Mouse (Mus musculus) MEL (cell line): ENCODE results near the gene Gm21904. TPM values are rescaled to one million over a fixed set of nuclear protein-coding genes. Genes with fewer than 3 reads are reported as not detected.
"Not testable (repeated sequence)": the region's sequence is repeated elsewhere in the genome, so short reads cannot be mapped to it uniquely, and the experiment has no call there.

Source experiments
- DNase-seq: peaks from one replicate; pipeline ENCODE4 v3.0.0; 2011; ENCODE audit warnings: low read depth, low spot score
- H3K27ac ChIP-seq: 2 replicates; pipeline ENCODE4 v1.5.1; 2012; ENCODE audit warnings: low read depth, mild to moderate bottlenecking, control low read depth, low read length, moderate library complexity; ENCODE audit not compliant: control insufficient read depth
- H3K27me3 ChIP-seq, 2 experiments: fragments of 150-350 bp in 1 of 2; sonication (generic) in 1 of 2; 2 replicates each; pipeline ENCODE4 v1.6.1; 2012; ENCODE audit warnings: low read length in 2 of 2, mild to moderate bottlenecking in 2 of 2, improper control_type of control experiment in 1 of 2, moderate library complexity in 1 of 2; ENCODE audit not compliant: insufficient read depth in 2 of 2, control insufficient read depth in 1 of 2
- H3K36me3 ChIP-seq, 2 experiments: 2 replicates each; pipeline ENCODE4 v1.6.1; 2012 to 2014; ENCODE audit warnings: low read length in 2 of 2, improper control_type of control experiment in 1 of 2, inconsistent platforms in 1 of 2, mild to moderate bottlenecking in 1 of 2; ENCODE audit not compliant: insufficient read depth in 2 of 2, control insufficient read depth in 1 of 2
- H3K4me1 ChIP-seq, 2 experiments: fragments of 150-350 bp in 1 of 2; sonication (generic) in 1 of 2; 2 replicates each; pipeline ENCODE4 v1.6.1; 2012; ENCODE audit warnings: low read length in 2 of 2, improper control_type of control experiment in 1 of 2, mild to moderate bottlenecking in 1 of 2; ENCODE audit not compliant: insufficient read depth in 2 of 2, control insufficient read depth in 1 of 2
- H3K4me3 ChIP-seq, 2 experiments: fragments of 150-350 bp in 1 of 2; sonication (generic) in 1 of 2; 2 replicates each; pipeline ENCODE4 v1.5.1; 2012; ENCODE audit warnings: low read depth in 2 of 2, low read length in 2 of 2, mild to moderate bottlenecking in 2 of 2, moderate library complexity in 2 of 2, control low read depth in 1 of 2, improper control_type of control experiment in 1 of 2; ENCODE audit not compliant: control insufficient read depth in 1 of 2, insufficient read depth in 1 of 2
- H3K79me2 ChIP-seq: 2 replicates; pipeline ENCODE4 v1.6.1; 2012; ENCODE audit warnings: mild to moderate bottlenecking, low read length, moderate library complexity; ENCODE audit not compliant: control insufficient read depth, poor library complexity, insufficient read depth
- H3K9ac ChIP-seq: 2 replicates; pipeline ENCODE4 v1.6.1; 2012; ENCODE audit warnings: low read depth, mild to moderate bottlenecking, control low read depth, low read length, moderate library complexity; ENCODE audit not compliant: control insufficient read depth, poor library complexity, severe bottlenecking
- H3K9me3 ChIP-seq: fragments of 150-350 bp; sonication (generic); replicated peaks from 2 replicates; pipeline ENCODE4 v1.6.1; 2012; ENCODE audit warnings: mild to moderate bottlenecking, low read length, improper control_type of control experiment, moderate library complexity; ENCODE audit not compliant: insufficient read depth
- polyA plus RNA-seq, 2 experiments: library from polyadenylated mRNA; stranded (reverse) in 1 of 2; unstranded in 1 of 2; fragments of >175 nt in 1 of 2; fragments of >200 nt in 1 of 2; gene quantifications; 2 replicates each; pipeline versions ENCODE4 v1.2.1 to v1.2.4; 2012; ENCODE audit warnings: low replicate concordance in 2 of 2, low read depth in 1 of 2; ENCODE audit not compliant: insufficient read length in 2 of 2, insufficient read depth in 1 of 2, missing spikeins in 1 of 2
- total RNA-seq: library from RNA; depleted of rRNA; stranded (reverse); fragments of 300-350 nt; gene quantifications from 2 replicates; pipeline ENCODE4 v1.2.3, GENCODE M21; 2012; rRNA removed

Gene Gm21904
- not detected in 2 replicates for total RNA-seq
- not detected for polyA plus RNA-seq

GRCm38 (mm10) chrY:17846166-17846565 lies at the start of gene Gm21904:
Gene Gm21904 (minus strand): TSS chrY:17846266.
- DNase-seq: not testable (repeated sequence)

GRCm38 (mm10) chrY:17874441-17874840 lies 28.4 kb upstream of the Gm21904 start, which contains the start of the genes Gm20772 and Gm20831:
Gene Gm20772 (plus strand): TSS chrY:17874741.
Gene Gm20831 (plus strand): TSS chrY:17874741.
- H3K27me3 ChIP-seq, H3K27ac ChIP-seq, H3K4me1 ChIP-seq, H3K79me2 ChIP-seq, DNase-seq, H3K36me3 ChIP-seq, H3K9ac ChIP-seq, H3K9me3 ChIP-seq, H3K4me3 ChIP-seq: not testable (repeated sequence)

More at GRCm38 (mm10) chrY:17846166-17846565, at the start of gene Gm21904:
- H3K27me3 ChIP-seq, H3K4me3 ChIP-seq, H3K9me3 ChIP-seq, H3K4me1 ChIP-seq, H3K9ac ChIP-seq, H3K36me3 ChIP-seq, H3K27ac ChIP-seq, H3K79me2 ChIP-seq: not testable (repeated sequence)

Other genes starting within 250 kb of the Gm21904 start
- gene Gm20772, start 28.5 kb upstream of the Gm21904 start, total RNA-seq: not detected in 2 replicates
- not detected for gene Gm20772, start 28.5 kb upstream of the Gm21904 start, polyA plus RNA-seq
- gene Gm20831, start 28.5 kb upstream of the Gm21904 start, total RNA-seq: not detected in 2 replicates
- not detected for gene Gm20831, start 28.5 kb upstream of the Gm21904 start, polyA plus RNA-seq
- gene Srsy, start 91.1 kb upstream of the Gm21904 start, total RNA-seq: not detected in 2 replicates
- gene Srsy, start 91.1 kb upstream of the Gm21904 start, polyA plus RNA-seq: not detected
- not detected in 2 replicates for gene Gm21764, start 215.5 kb upstream of the Gm21904 start, total RNA-seq
- not detected for gene Gm21764, start 215.5 kb upstream of the Gm21904 start, polyA plus RNA-seq
- not detected in 2 replicates for gene Ssty1, start 242.8 kb upstream of the Gm21904 start, total RNA-seq
- gene Ssty1, start 242.8 kb upstream of the Gm21904 start, polyA plus RNA-seq: not detected